Mouse (Mus musculus) frontal cortex, adult 2 months (tissue): ENCODE results near the gene Bag1. TPM values are rescaled to one million over a fixed set of nuclear protein-coding genes. Genes with fewer than 3 reads are reported as not detected.

Source experiments
- DNase-seq, 2 experiments: peaks; one replicate each; pipeline ENCODE4 v3.0.0; 2022; ENCODE audit warnings: low spot score in 1 of 2; ENCODE audit errors: extremely low spot score in 1 of 2
- polyA plus RNA-seq: library from polyadenylated mRNA; depleted of rRNA; stranded (reverse); fragments of >200 nt; gene quantifications from 2 replicates; pipeline ENCODE4 v1.2.3, GENCODE M21; 2012; rRNA removed

The Bag1 gene
- polyA plus RNA-seq, 1 experiment = 177 TPM

- DNase-seq = no peak
Measured at GRCm38 (mm10) chr4:40889983-40890382, 58.1 kb downstream of the Bag1 start.

- no peak for DNase-seq
Measured at GRCm38 (mm10) chr4:40889252-40889651, 58.8 kb downstream of the Bag1 start.

GRCm38 (mm10) chr4:40888839-40889238, 59.3 kb downstream of the Bag1 start:
- no peak for DNase-seq

Other genes with a start within 250 kb of the Bag1 start
- gene Aptx, start 245.1 kb downstream of the Bag1 start, polyA plus RNA-seq = 26.8 and 27.1 TPM in 2 replicates
- gene Dnaja1, start 226.1 kb downstream of the Bag1 start, polyA plus RNA-seq = 116 and 127 TPM in 2 replicates
- gene Smu1, start 190.4 kb downstream of the Bag1 start, polyA plus RNA-seq = 49.0 and 54.8 TPM in 2 replicates
- 4.7 and 5.2 TPM in 2 replicates for gene B4galt1, start 94.3 kb downstream of the Bag1 start, polyA plus RNA-seq
- not detected in 2 replicates for gene Spink4, start 28.2 kb downstream of the Bag1 start, polyA plus RNA-seq
- 110 and 116 TPM in 2 replicates for gene Chmp5, start 113 bp upstream of the Bag1 start, polyA plus RNA-seq
- gene Nfx1, start 22.6 kb upstream of the Bag1 start, polyA plus RNA-seq = 89.1 and 103 TPM in 2 replicates
- 0.04 TPM in 1 of 2 replicates, not detected in the other for gene Aqp7, start 99.8 kb upstream of the Bag1 start, polyA plus RNA-seq
- gene Aqp3, start 149.9 kb upstream of the Bag1 start, polyA plus RNA-seq = 0.26 and 1.1 TPM in 2 replicates
- 64.1 and 67.0 TPM in 2 replicates for gene Nol6, start 176.2 kb upstream of the Bag1 start, polyA plus RNA-seq
- gene Ube2r2, start 187.4 kb upstream of the Bag1 start, polyA plus RNA-seq = 167 and 168 TPM in 2 replicates